Mouse (Mus musculus) left cerebral cortex, adult 2 months (tissue): ENCODE measurements at regions not wholly inside any gene's neighbourhood (a gene's known extent, or its start where the extent isn't known, plus 50 kb on each side); places are given as distances from the start of the nearest gene placed in this dataset.

Experiments
- DNase-seq, 2 experiments: peaks; one replicate each; pipeline ENCODE4 v3.0.0; 2021 to 2022; ENCODE audit warnings: low spot score in 2 of 2, mixed read lengths in 1 of 2; ENCODE audit errors: extremely low spot score in 1 of 2
- H3K27ac ChIP-seq: fragments of 200-600 bp; 2 replicates; pipeline ENCODE4 v1.8.1; 2022
- H3K4me3 ChIP-seq: fragments of 200-600 bp; 2 replicates; pipeline ENCODE4 v1.8.1; 2022
- CTCF ChIP-seq: fragments of 200-600 bp; IDR thresholded peaks from 2 replicates; pipeline ENCODE4 v1.8.1; 2022; ENCODE audit warnings: antibody characterized with exemption, mild to moderate bottlenecking, moderate library complexity
- intact Hi-C: fragments of 180-260 bp; cut with DNase I; formaldehyde crosslinking; loops from one replicate; pipeline ENCODE4 v1.15.1; 2025

DNA sequence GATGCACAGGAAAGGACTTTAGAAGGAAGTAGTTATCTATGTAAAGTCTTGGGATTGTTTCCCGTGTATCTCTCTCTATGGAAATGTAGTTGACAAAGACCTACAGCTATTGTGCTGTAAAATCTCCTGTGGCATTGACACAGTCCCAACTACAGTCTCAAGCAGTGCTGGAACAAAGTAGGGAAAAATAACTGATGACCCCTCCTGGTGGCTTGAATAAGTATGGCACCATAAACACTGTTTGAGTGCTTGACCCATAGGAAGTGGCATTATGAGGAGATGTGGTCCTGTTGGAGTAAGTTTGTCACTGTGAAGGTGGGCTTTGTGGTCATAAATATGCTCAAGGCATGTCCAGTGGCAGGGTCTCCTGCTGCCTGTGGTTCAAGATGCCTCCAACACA is 928.4 kb upstream of the Mms22l start:
- no peak overlapping the region for H3K27ac ChIP-seq
- intact Hi-C loops: no loop called here
- no peak overlapping the region for H3K4me3 ChIP-seq
- no peak for DNase-seq
- peak; percentile 17 for TF ChIP-seq CTCF

- intact Hi-C loops: no loop called here
- Histone ChIP-seq H3K27ac (no peak overlapping the region), H3K4me3 (no peak overlapping the region)
- TF ChIP-seq CTCF: no peak
- no peak for DNase-seq
These were observed 923.2 kb upstream of the Mms22l start for GRCm38 (mm10) chr4:23573013-23573412.

- TF ChIP-seq CTCF: no peak
- intact Hi-C loops: loop anchor here (10.0 kb wide), 1 partner anchor 603 kb away; no protein-coding TSS in a partner anchor
- DNase-seq: no peak
- Histone ChIP-seq H3K4me3 (no peak overlapping the region), H3K27ac (no peak overlapping the region)
These were observed 908.8 kb upstream of the Mms22l start for GRCm38 (mm10) chr4:23587412-23587811.

DNA sequence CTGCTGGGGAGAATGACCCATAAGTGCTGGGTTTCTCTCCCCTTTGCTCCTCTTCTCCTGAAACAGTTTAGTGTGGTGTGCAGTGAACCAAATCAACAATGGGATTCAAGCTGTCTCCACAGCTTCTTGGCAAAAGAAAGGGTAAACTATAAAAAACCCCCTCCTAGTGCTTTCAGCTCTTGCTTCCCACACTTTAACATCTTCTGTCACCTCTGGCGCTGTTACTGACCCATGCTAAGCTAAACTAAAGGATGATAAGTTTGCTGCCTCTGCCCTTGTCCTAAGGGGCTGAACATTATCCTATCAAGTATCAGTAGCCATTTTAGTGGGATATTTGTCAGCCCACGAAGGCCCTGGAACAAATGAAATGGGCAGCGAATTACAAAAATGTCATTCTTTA is 905.4 kb upstream of the Mms22l start:
- no peak for TF ChIP-seq CTCF
- Histone ChIP-seq H3K27ac (no peak overlapping the region), H3K4me3 (no peak overlapping the region)
- DNase-seq: no peak
- intact Hi-C loops: no loop called here

- Histone ChIP-seq H3K4me3 (no peak overlapping the region), H3K27ac (no peak overlapping the region)
- no peak for TF ChIP-seq CTCF
- intact Hi-C loops: no loop called here
- DNase-seq: no peak
These were observed 904.7 kb upstream of the Mms22l start for GRCm38 (mm10) chr4:23591593-23591992.

DNA sequence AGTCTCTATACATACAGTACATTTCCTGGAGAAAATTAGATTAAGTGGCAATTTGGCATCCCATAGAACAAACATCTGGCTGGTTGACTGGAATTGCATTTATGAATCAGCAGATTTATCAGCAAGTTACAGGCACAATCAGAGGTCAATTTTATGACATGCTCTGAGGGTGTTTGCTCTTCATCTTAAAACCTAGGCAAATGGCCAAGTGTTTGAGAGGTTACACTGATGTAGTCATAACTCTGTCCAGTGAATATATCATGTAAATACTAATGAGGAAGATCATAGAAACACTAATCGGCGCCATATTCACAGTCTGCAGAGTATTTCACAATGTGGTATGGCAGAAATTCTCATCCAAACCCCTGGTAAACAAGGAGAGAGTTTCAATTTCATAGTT is 896.2 kb upstream of the Mms22l start:
- Histone ChIP-seq H3K27ac (no peak overlapping the region), H3K4me3 (no peak overlapping the region)
- TF ChIP-seq CTCF: no peak
- intact Hi-C loops: loop anchor here (5.0 to 10.0 kb wide), 2 partner anchors 645 to 1118 kb away; no protein-coding TSS in a partner anchor
- no peak for DNase-seq

- intact Hi-C loops: loop anchor here (5.0 to 10.0 kb wide), 2 partner anchors 643 to 1119 kb away; no protein-coding TSS in a partner anchor
- DNase-seq: peak in 1 of 2 experiments; percentile 9
- no peak overlapping the region for H3K27ac ChIP-seq
- peak overlapping the region; percentile 21 for H3K4me3 ChIP-seq
- no peak for TF ChIP-seq CTCF
These were observed 894.6 kb upstream of the Mms22l start for GRCm38 (mm10) chr4:23601426-23602293.

GRCm38 (mm10) chr4:23602294-23602932 is 893.8 kb upstream of the Mms22l start:
- DNase-seq: no peak
- no peak for TF ChIP-seq CTCF
- intact Hi-C loops: loop anchor here (5.0 to 10.0 kb wide), 2 partner anchors 642 to 1120 kb away; no protein-coding TSS in a partner anchor
- Histone ChIP-seq H3K27ac (no peak overlapping the region), H3K4me3 (no peak overlapping the region)

- H3K4me3 ChIP-seq: no peak overlapping the region
- peak; percentile 34 for TF ChIP-seq CTCF
- no peak overlapping the region for H3K27ac ChIP-seq
- intact Hi-C loops: loop anchor here (2.0 to 10.0 kb wide), 2 partner anchors 547 to 637 kb away; no protein-coding TSS in a partner anchor
- DNase-seq: no peak
These were observed 888.9 kb upstream of the Mms22l start for GRCm38 (mm10) chr4:23607348-23607747.

DNA sequence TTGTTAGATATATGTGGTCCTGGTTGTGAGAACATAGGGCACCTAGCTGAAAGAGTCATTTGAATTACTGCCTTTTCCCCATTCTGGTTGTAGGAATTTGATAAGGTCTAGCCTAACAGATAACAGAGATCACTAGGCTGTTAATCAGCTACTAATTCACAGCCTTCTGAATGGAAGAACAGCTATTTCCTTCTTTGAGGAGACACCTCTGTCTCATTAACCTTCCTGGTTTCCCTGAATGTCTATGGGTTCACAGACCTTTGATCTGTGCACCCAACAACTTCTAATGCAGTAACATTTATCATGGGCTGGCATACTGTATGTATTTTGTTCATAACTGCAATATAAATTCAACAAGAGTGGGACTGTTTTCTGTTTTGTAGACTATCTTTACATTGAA is 875.0 kb upstream of the Mms22l start:
- Histone ChIP-seq H3K4me3 (no peak overlapping the region), H3K27ac (no peak overlapping the region)
- intact Hi-C loops: no loop called here
- no peak for DNase-seq
- no peak for TF ChIP-seq CTCF

- DNase-seq: no peak
- intact Hi-C loops: no loop called here
- no peak for TF ChIP-seq CTCF
- no peak overlapping the region for H3K4me3 ChIP-seq
- no peak overlapping the region for H3K27ac ChIP-seq
These were observed 874.0 kb upstream of the Mms22l start for GRCm38 (mm10) chr4:23622231-23622630.

DNA sequence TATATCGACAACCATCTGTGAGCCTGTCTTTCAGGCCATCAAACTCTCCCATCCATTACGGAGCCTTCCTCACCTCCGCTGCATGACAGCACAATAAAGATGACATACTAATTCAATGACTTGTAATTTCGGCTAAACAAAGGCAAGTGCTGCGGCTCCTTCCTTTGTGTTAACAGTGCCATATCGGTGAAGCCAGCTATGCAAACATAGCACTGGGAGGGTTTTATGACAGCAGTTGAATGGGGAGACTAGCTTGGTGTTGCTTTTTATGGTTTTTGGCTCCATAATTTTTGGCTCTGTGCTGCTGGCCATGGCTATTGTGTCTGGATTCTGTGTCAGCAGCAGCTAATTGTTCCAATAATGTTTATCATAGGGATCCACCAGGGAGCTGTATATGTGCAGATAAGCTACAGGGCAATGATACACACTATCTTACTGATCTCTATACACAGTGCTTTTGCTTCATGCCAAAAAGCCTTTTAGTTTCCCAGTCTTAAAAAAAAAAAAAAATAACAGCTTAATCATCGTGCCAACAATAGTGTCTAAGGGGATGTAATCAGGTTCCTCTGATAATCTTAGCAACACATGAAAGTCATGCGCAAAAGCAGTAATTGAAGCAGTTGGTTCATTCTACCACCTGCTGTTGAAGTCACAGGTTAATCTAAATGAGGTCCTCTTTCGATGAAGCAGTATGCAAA is 859.9 kb upstream of the Mms22l start:
- Histone ChIP-seq H3K4me3 (no peak overlapping the region), H3K27ac (no peak overlapping the region)
- intact Hi-C loops: no loop called here
- no peak for TF ChIP-seq CTCF
- DNase-seq: no peak
